Mouse (Mus musculus) liver, embryonic 16.5 days (tissue): Measurements from ENCODE around the gene Smim22. TPM values are rescaled to one million over a fixed set of nuclear protein-coding genes. Genes with fewer than 3 reads are reported as not detected.

ENCODE experiments used
- ATAC-seq: fragments of 200-750 bp; cut with Nextera tagmentation; 2 replicates; pipeline ENCODE4 v1.8.0; 2017; ENCODE audit warnings: low read depth, mild to moderate bottlenecking, moderate number of reproducible peaks, moderate library complexity
- H3K27ac ChIP-seq: fragments of 300-500 bp; sonication (generic); 2 replicates; pipeline ENCODE4 v1.5.1; 2014; ENCODE audit warnings: mild to moderate bottlenecking, low read length
- H3K27me3 ChIP-seq: fragments of 300-500 bp; sonication (generic); 2 replicates; pipeline ENCODE4 v1.6.1; 2014; ENCODE audit warnings: low read depth, low read length, mixed read lengths; ENCODE audit not compliant: control insufficient read depth, insufficient read depth
- H3K36me3 ChIP-seq: fragments of 300-500 bp; sonication (generic); 2 replicates; pipeline ENCODE4 v1.6.1; 2014; ENCODE audit warnings: mild to moderate bottlenecking; ENCODE audit not compliant: control insufficient read depth, insufficient read depth
- H3K4me1 ChIP-seq: fragments of 300-500 bp; sonication (generic); 2 replicates; pipeline ENCODE4 v1.6.1; 2014; ENCODE audit warnings: low read depth, low read length, mixed read lengths; ENCODE audit not compliant: control insufficient read depth
- H3K4me2 ChIP-seq: fragments of 300-500 bp; sonication (generic); 2 replicates; pipeline ENCODE4 v1.6.1; 2014; ENCODE audit warnings: low read depth, low read length, mixed read lengths
- H3K4me3 ChIP-seq: fragments of 300-500 bp; sonication (generic); 2 replicates; pipeline ENCODE4 v1.5.1; 2014; ENCODE audit warnings: low read depth, mild to moderate bottlenecking, low read length
- H3K9ac ChIP-seq: fragments of 300-500 bp; sonication (generic); 2 replicates; pipeline ENCODE4 v1.6.1; 2014; ENCODE audit warnings: low read depth, low read length
- H3K9me3 ChIP-seq: fragments of 300-500 bp; sonication (generic); replicated peaks from 2 replicates; pipeline ENCODE4 v1.6.1; 2016; ENCODE audit warnings: low read length; ENCODE audit not compliant: control insufficient read depth
- WGBS: fragments of 180-500 bp; shearing (Covaris S2); extraction: QIAGEN DNeasy Blood & Tissue Kit; methylation state at CpG from one replicate; pipeline ENCODE4 v1.1.7; 2014; ENCODE audit not compliant: insufficient replicate concordance; 5-methylcytosine and 5-hydroxymethylcytosine counted together
- polyA plus RNA-seq: library from polyadenylated mRNA; unstranded; fragments of >200 nt; fragmentation: Nextera tagmentation; extraction: Ambion mirVana; gene quantifications from 2 replicates; pipeline ENCODE4 v1.2.1, GENCODE M21; 2015

The Smim22 gene
- polyA plus RNA-seq, 1 experiment from 2014 or later: 9.0 TPM

- Histone ChIP-seq H3K4me2 (peak within 1 kb of the TSS; percentile 95), H3K4me1 (peaks cover 23% of the 10 kb centered on the region), H3K27ac (peak within 1 kb of the TSS; percentile 76), H3K36me3 (peaks cover 29% of the 10 kb centered on the region), H3K27me3 (no peaks in the 10 kb centered on the region), H3K9ac (peak within 1 kb of the TSS; percentile 64), H3K9me3 (no peaks in the 10 kb centered on the region), H3K4me3 (peak within 1 kb of the TSS; percentile 75)
- WGBS: under 1% methylated on average over 63 of the region's 63 CpGs
- peak; percentile 93 for ATAC-seq
Observed at GRCm38 (mm10) chr16:5013054-5013838, 6.2 kb downstream of the Smim22 start, which contains the start of gene Rogdi. Gene Rogdi (minus strand): TSS chr16:5013553.

GRCm38 (mm10) chr16:5014578-5014977 is 7.5 kb downstream of the Smim22 start:
- Histone ChIP-seq H3K9ac (no peak overlapping the region), H3K36me3 (peaks cover 42% of the 10 kb centered on the region), H3K4me1 (peaks cover 23% of the 10 kb centered on the region), H3K9me3 (no peaks in the 10 kb centered on the region), H3K4me3 (no peak overlapping the region), H3K4me2 (no peak overlapping the region), H3K27me3 (no peaks in the 10 kb centered on the region), H3K27ac (0 out of 2 replicates have a peak overlapping the region, but pooled peaks have one; percentile 4)
- ATAC-seq: no peak
- WGBS: 76% methylated on average over 4 of the region's 4 CpGs

GRCm38 (mm10) chr16:5024021-5024420 is 16.9 kb downstream of the Smim22 start:
- peak; percentile 47; the same call in 1 of the 2 replicates for ATAC-seq
- Histone ChIP-seq H3K27me3 (no peaks in the 10 kb centered on the region), H3K9ac (no peak overlapping the region), H3K9me3 (no peaks in the 10 kb centered on the region), H3K27ac (no peak overlapping the region), H3K4me1 (no peaks in the 10 kb centered on the region), H3K4me2 (no peak overlapping the region), H3K4me3 (no peak overlapping the region), H3K36me3 (peaks cover 70% of the 10 kb centered on the region)
- 82% methylated on average over 3 of the region's 3 CpGs for WGBS

- Histone ChIP-seq H3K4me1 (no peaks in the 10 kb centered on the region), H3K9me3 (no peaks in the 10 kb centered on the region), H3K27me3 (no peaks in the 10 kb centered on the region), H3K27ac (no peak overlapping the region), H3K36me3 (peaks cover 81% of the 10 kb centered on the region), H3K4me3 (no peak overlapping the region), H3K9ac (no peak overlapping the region), H3K4me2 (no peak overlapping the region)
- peak; percentile 58 for ATAC-seq
- 43% methylated on average over 2 of the region's 2 CpGs for WGBS
Observed at GRCm38 (mm10) chr16:5029847-5030246, 22.8 kb downstream of the Smim22 start.

GRCm38 (mm10) chr16:5035591-5035990 is 28.5 kb downstream of the Smim22 start:
- H3K9ac ChIP-seq: no peak overlapping the region
- H3K27me3 ChIP-seq: no peaks in the 10 kb centered on the region
- H3K4me3 ChIP-seq: no peak overlapping the region
- no peak overlapping the region for H3K27ac ChIP-seq
- no peak overlapping the region for H3K4me2 ChIP-seq
- peaks cover 70% of the 10 kb centered on the region for H3K36me3 ChIP-seq
- no peaks in the 10 kb centered on the region for H3K4me1 ChIP-seq
- ATAC-seq: no peak
- H3K9me3 ChIP-seq: no peaks in the 10 kb centered on the region
- WGBS: 81% methylated on average over 3 of the region's 3 CpGs

GRCm38 (mm10) chr16:5036649-5037234 is 29.7 kb downstream of the Smim22 start:
- no peak overlapping the region for H3K4me2 ChIP-seq
- H3K9ac ChIP-seq: no peak overlapping the region
- H3K27ac ChIP-seq: no peak overlapping the region
- H3K4me1 ChIP-seq: no peaks in the 10 kb centered on the region
- H3K36me3 ChIP-seq: peaks cover 65% of the 10 kb centered on the region
- no peak for ATAC-seq
- WGBS: 88% methylated on average over 5 of the region's 5 CpGs
- no peaks in the 10 kb centered on the region for H3K9me3 ChIP-seq
- H3K4me3 ChIP-seq: no peak overlapping the region
- no peaks in the 10 kb centered on the region for H3K27me3 ChIP-seq

- H3K27me3 ChIP-seq: no peaks in the 10 kb centered on the region
- no peak overlapping the region for H3K4me2 ChIP-seq
- peaks cover 13% of the 10 kb centered on the region for H3K4me1 ChIP-seq
- ATAC-seq: no peak
- H3K36me3 ChIP-seq: peaks cover 40% of the 10 kb centered on the region
- WGBS: 93% methylated on average over 3 of the region's 3 CpGs
- H3K9ac ChIP-seq: no peak overlapping the region
- H3K27ac ChIP-seq: no peak overlapping the region
- H3K4me3 ChIP-seq: no peak overlapping the region
- no peaks in the 10 kb centered on the region for H3K9me3 ChIP-seq
Observed at GRCm38 (mm10) chr16:5045322-5045721, 38.2 kb downstream of the Smim22 start.

GRCm38 (mm10) chr16:5049182-5049773 is 42.2 kb downstream of the Smim22 start:
- Histone ChIP-seq H3K27me3 (no peaks in the 10 kb centered on the region), H3K4me2 (peak overlapping the region; percentile 84), H3K9ac (peak overlapping the region; percentile 97), H3K36me3 (peaks cover 27% of the 10 kb centered on the region), H3K9me3 (no peaks in the 10 kb centered on the region), H3K27ac (peak overlapping the region; percentile 89), H3K4me3 (peak overlapping the region; percentile 98), H3K4me1 (peaks cover 18% of the 10 kb centered on the region)
- WGBS: under 1% methylated on average over 38 of the region's 38 CpGs
- ATAC-seq: peak; percentile 26
